Mouse (Mus musculus) ES-E14 (cell line): ENCODE measurements around the gene Scrn1.

Experiments used
- HCFC1 ChIP-seq: IDR thresholded peaks from 2 replicates; pipeline ENCODE4 v1.6.1; 2012; ENCODE audit warnings: low read length, inconsistent platforms, borderline replicate concordance; ENCODE audit not compliant: insufficient read depth
- MAFK ChIP-seq: IDR thresholded peaks from 2 replicates; pipeline ENCODE4 v1.6.1; 2014; ENCODE audit warnings: mild to moderate bottlenecking, low read depth, low read length, inconsistent platforms; ENCODE audit not compliant: insufficient read depth
- ZC3H11A ChIP-seq: IDR thresholded peaks from 2 replicates; pipeline ENCODE4 v1.6.1; 2012; ENCODE audit warnings: low read depth, mild to moderate bottlenecking, inconsistent platforms, low read length, borderline replicate concordance
- ZNF384 ChIP-seq: IDR thresholded peaks from 2 replicates; pipeline ENCODE4 v1.6.1; 2012; ENCODE audit warnings: low read depth, low read length, inconsistent platforms

- TF ChIP-seq ZC3H11A = no peak
- no peak for TF ChIP-seq ZNF384
- TF ChIP-seq MAFK = no peak
- no peak for TF ChIP-seq HCFC1
These were observed 7.8 kb downstream of the Scrn1 start for GRCm38 (mm10) chr6:54558466-54558865.
